Mouse (Mus musculus) ovary, postnatal 36 days (tissue): ENCODE results near the gene Ankrd44.

ENCODE experiments used
- DNase-seq: peaks from one replicate; pipeline ENCODE4 v3.0.0; 2022; ENCODE audit warnings: low spot score, mixed read lengths

Gene Ankrd44

DNA sequence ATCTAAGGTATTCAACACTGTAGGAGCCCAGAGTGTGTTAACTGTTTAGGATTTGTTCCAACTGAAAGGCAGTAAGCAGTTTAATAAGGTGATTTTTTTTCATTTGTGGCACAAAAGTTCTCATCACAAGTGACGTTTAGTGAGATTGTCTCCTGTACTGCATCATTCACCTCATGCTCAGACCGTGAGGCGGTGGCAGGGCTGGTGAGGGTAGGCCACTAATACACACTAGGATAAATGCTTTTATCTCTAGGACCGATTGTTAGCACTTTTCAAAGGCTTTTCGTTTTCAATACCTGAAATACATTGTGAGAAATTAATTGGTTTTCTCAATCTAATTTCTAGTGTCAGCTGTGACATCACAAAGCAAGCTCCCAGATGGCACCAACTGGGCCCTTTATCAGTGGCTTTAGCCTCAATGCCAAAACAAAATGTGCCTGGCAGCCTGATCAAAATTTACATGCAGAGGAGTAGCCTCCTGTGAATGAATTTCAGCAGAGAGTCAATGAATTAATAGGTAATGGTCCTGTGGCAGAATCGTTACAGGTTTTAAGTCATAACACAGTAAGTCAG, 286.6 kb downstream of the Ankrd44 start:
- no peak for DNase-seq

- no peak for DNase-seq
These were observed 287.1 kb downstream of the Ankrd44 start for GRCm38 (mm10) chr1:54639076-54639475.

DNA sequence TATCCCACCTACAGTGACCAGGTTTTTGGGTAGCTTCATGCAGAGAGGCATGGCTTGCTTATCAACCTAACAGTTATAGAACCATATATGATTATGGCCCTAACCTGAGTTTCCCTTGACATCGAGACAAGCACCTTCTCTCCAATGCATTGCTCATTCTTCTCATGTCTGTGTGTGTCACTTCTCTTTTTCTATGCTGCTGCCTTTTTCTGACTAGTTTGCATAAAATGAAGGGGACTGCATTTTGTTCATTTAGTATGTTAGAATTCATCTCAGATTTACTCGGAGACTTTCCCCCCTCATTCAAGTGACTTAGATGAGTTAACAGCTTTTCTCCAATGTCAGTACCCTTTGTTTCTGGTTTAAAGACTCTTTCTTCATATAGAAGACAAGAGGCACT, 288.8 kb downstream of the Ankrd44 start:
- DNase-seq: no peak

DNA sequence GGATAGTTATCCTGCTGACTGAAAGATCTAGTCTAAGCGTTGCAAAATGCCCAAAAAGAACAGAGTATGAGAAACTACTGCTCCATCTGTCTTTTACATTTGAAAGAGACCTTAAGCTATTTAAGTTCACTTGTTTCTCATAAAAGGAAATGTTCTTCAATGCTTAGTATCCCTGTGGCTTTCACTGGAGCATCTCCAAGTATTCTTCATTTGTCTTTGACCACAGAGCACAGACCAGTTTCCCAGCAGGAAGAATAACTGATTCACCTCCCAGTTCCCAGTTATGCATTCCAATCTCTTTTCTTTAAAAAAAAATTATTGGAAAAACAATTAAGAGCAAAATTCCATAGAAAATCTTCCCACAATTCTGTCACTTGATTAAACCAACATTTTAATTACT, 297.1 kb downstream of the Ankrd44 start:
- DNase-seq: no peak

- no peak for DNase-seq
These were observed 311.2 kb downstream of the Ankrd44 start for GRCm38 (mm10) chr1:54614963-54615362.

- DNase-seq: no peak
These were observed 313.8 kb downstream of the Ankrd44 start for GRCm38 (mm10) chr1:54612344-54612743.

DNA sequence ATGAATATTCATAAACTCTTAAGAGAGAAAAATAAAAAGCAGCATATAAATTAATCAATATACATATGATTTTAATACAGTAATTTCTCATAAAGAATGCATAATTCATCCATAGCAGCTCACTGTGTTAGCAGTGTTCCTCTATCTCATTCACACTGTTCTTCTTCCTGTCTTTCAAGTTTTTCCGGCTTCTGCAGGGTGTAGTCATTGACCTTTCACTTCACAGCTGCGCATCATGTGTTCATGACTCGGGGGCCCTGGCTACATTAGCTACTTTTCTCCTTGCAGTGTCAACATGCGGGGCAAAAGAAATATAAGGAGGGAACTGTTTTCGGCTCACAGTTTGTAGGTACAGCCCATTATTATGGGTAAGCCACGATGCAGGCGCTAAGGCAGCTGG, 314.3 kb downstream of the Ankrd44 start:
- no peak for DNase-seq

- no peak for DNase-seq
These were observed 319.3 kb downstream of the Ankrd44 start for GRCm38 (mm10) chr1:54606936-54607335.

GRCm38 (mm10) chr1:54601692-54602091, 324.5 kb downstream of the Ankrd44 start:
- DNase-seq: no peak

DNA sequence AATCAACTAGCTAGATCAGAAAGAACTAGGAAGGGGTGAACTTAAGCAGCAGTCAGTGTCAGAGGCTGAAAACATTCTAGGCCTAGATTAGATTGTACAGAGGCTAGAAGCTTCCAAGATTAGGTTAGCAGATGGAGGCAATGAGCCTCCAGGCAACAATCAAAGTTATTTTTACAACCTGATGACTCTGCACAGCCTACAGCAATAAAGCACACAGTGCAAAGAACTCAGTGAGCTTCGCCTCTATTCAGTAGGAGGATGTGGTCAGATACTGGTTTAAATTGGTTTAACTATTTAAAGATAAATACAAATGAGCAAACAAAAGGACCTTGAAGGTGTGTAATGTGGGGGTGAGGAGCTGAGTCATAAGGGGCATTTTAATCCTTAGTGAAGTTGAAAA, 325.9 kb downstream of the Ankrd44 start:
- DNase-seq: no peak

DNA sequence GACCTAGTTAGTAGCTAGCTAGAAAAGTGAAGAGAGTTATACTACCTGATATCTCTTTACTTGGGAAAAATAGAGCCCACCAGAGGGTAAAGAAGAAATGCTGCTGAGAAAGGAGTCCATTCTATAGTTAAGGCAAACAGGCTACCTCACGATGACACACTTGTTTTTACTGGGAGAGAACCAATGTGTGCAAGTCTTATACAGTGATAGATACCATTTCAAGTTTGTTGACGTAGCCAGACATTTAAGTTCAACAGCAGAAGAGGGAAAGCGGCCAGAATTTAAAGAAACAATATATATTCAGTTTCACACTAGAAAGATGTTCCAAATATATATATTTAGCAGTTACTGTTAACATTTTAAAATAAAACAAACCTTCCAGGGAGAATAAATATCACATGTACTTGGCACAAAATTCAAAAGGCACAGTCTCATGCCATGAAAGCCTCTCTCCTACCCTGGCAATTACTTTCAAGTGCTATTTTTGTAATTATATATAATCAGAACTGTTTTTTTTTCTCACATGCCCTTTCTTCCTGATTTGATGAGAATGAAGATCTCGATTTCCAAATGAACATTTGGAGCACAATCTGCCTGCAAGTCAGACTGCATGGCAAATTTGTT, 328.5 kb downstream of the Ankrd44 start:
- no peak for DNase-seq

GRCm38 (mm10) chr1:54596151-54596550, 330.0 kb downstream of the Ankrd44 start:
- no peak for DNase-seq
